Mouse (Mus musculus) spleen, adult 2 months (tissue): Measurements from ENCODE around the gene Peg10. TPM values are rescaled to one million over a fixed set of nuclear protein-coding genes. Genes with fewer than 3 reads are reported as not detected.

ENCODE experiments used
- DNase-seq, 2 experiments: peaks; one replicate each; pipeline versions ENCODE4 v3.0.0 to v3.0.0-alpha.2; 2012 to 2021; ENCODE audit warnings: low spot score in 2 of 2, low read depth in 1 of 2
- H3K27ac ChIP-seq: fragments of 200-500 bp; 2 replicates; pipeline ENCODE4 v1.5.1; 2012; ENCODE audit warnings: low read length, inconsistent platforms; ENCODE audit not compliant: insufficient read depth
- H3K27me3 ChIP-seq: fragments of 200-500 bp; 2 replicates; pipeline ENCODE4 v1.6.1; 2012; ENCODE audit warnings: mild to moderate bottlenecking, moderate library complexity, low read length, inconsistent platforms; ENCODE audit not compliant: control insufficient read depth, insufficient read depth
- H3K36me3 ChIP-seq: fragments of 200-500 bp; 2 replicates; pipeline ENCODE4 v1.6.1; 2012; ENCODE audit warnings: mild to moderate bottlenecking, low read length, inconsistent platforms; ENCODE audit not compliant: control insufficient read depth, insufficient read depth
- H3K4me1 ChIP-seq: fragments of 200-500 bp; 2 replicates; pipeline ENCODE4 v1.6.1; 2011; ENCODE audit warnings: inconsistent platforms; ENCODE audit not compliant: control insufficient read depth, insufficient read depth, insufficient read length
- H3K4me3 ChIP-seq: fragments of 200-500 bp; 2 replicates; pipeline ENCODE4 v1.5.1; 2011; ENCODE audit warnings: mild to moderate bottlenecking, inconsistent platforms; ENCODE audit not compliant: insufficient read depth, insufficient read length; ENCODE audit errors: extremely low read depth
- CTCF ChIP-seq: fragments of 200-500 bp; IDR thresholded peaks from 2 replicates; pipeline ENCODE4 v1.5.1; 2011; ENCODE audit warnings: mild to moderate bottlenecking, inconsistent platforms; ENCODE audit not compliant: insufficient read depth, insufficient read length, insufficient replicate concordance; ENCODE audit errors: extremely low read depth
- POLR2A ChIP-seq: fragments of 200-500 bp; IDR thresholded peaks from 2 replicates; pipeline ENCODE4 v1.6.1; 2011; ENCODE audit warnings: low read depth, low read length, inconsistent platforms
- WGBS: fragments of 180-500 bp; shearing (Covaris S2); methylation state at CpG from one replicate; pipeline ENCODE4 v1.1.7; 2018; 5-methylcytosine and 5-hydroxymethylcytosine counted together
- polyA plus RNA-seq: library from polyadenylated mRNA; depleted of rRNA; stranded (reverse); fragments of >200 nt; gene quantifications from 2 replicates; pipeline ENCODE4 v1.2.3, GENCODE M21; 2012

Gene Peg10
- polyA plus RNA-seq, 1 experiment: 0.42 TPM

- TF ChIP-seq POLR2A: no peak
- H3K27ac ChIP-seq: no peak overlapping the region
- no peak overlapping the region for H3K4me3 ChIP-seq
- H3K27me3 ChIP-seq: no peaks in the 10 kb centered on the region
- no peaks in the 10 kb centered on the region for H3K4me1 ChIP-seq
- no peaks in the 10 kb centered on the region for H3K36me3 ChIP-seq
- 84% methylated on average over 11 of the region's 11 CpGs for WGBS
- DNase-seq: no peak
These were observed 9.0 kb upstream of the Peg10 start for GRCm38 (mm10) chr6:4738034-4738629.

- H3K36me3 ChIP-seq: no peaks in the 10 kb centered on the region
- DNase-seq: no peak
- H3K27me3 ChIP-seq: no peaks in the 10 kb centered on the region
- H3K4me1 ChIP-seq: no peaks in the 10 kb centered on the region
- no peak overlapping the region for H3K27ac ChIP-seq
- TF ChIP-seq POLR2A (no peak), CTCF (no peak)
- WGBS: 75% methylated on average over 2 of the region's 2 CpGs
- no peak overlapping the region for H3K4me3 ChIP-seq
These were observed 8.4 kb upstream of the Peg10 start for GRCm38 (mm10) chr6:4738717-4739116.

- H3K4me3 ChIP-seq: no peak overlapping the region
- no peaks in the 10 kb centered on the region for H3K36me3 ChIP-seq
- H3K27ac ChIP-seq: no peak overlapping the region
- H3K4me1 ChIP-seq: no peaks in the 10 kb centered on the region
- H3K27me3 ChIP-seq: no peaks in the 10 kb centered on the region
- WGBS: 67% methylated on average over 13 of the region's 13 CpGs
- TF ChIP-seq POLR2A (no peak), CTCF (no peak)
- DNase-seq: no peak
These were observed 7.4 kb upstream of the Peg10 start for GRCm38 (mm10) chr6:4739522-4740355.

- Histone ChIP-seq H3K27me3 (no peaks in the 10 kb centered on the region), H3K4me1 (no peaks in the 10 kb centered on the region), H3K27ac (no peak overlapping the region), H3K36me3 (no peaks in the 10 kb centered on the region), H3K4me3 (no peak overlapping the region)
- TF ChIP-seq CTCF (no peak), POLR2A (no peak)
- DNase-seq: no peak
- WGBS: 80% methylated on average over 6 of the region's 6 CpGs
These were observed 6.6 kb upstream of the Peg10 start for GRCm38 (mm10) chr6:4740511-4740910.

- WGBS: 53% methylated on average over 22 of the region's 22 CpGs
- H3K4me3 ChIP-seq: no peak overlapping the region; the same call in 1 of the 2 replicates
- H3K27me3 ChIP-seq: peaks cover 1% of the 10 kb centered on the region; the same call in 1 of the 2 replicates
- no peak for TF ChIP-seq CTCF
- no peak for TF ChIP-seq POLR2A
- no peaks in the 10 kb centered on the region for H3K36me3 ChIP-seq
- no peak for DNase-seq
- no peak overlapping the region for H3K27ac ChIP-seq
- no peaks in the 10 kb centered on the region for H3K4me1 ChIP-seq
These were observed 940 bp upstream of the Peg10 start for GRCm38 (mm10) chr6:4746036-4746695.

GRCm38 (mm10) chr6:4747677-4748505 is 785 bp downstream of the Peg10 start:
- H3K4me1 ChIP-seq: no peaks in the 10 kb centered on the region
- peaks cover 1% of the 10 kb centered on the region; the same call in 1 of the 2 replicates for H3K27me3 ChIP-seq
- no peaks in the 10 kb centered on the region for H3K36me3 ChIP-seq
- peak; percentile 7 to 40 for DNase-seq
- no peak for TF ChIP-seq CTCF
- no peak for TF ChIP-seq POLR2A
- WGBS: 52% methylated on average over 71 of the region's 71 CpGs
- H3K4me3 ChIP-seq: peak overlapping the region; percentile 20; the same call in 1 of the 2 replicates
- no peak overlapping the region for H3K27ac ChIP-seq
